Mouse (Mus musculus): ENCODE data around the gene Arhgap29.

Arhgap29 gene

GRCm38 (mm10) chr3:122012464-122012863 lies 60.1 kb downstream of the Arhgap29 start:
- no peak for DNase-seq (ENCODE audit: low spot score)

GRCm38 (mm10) chr3:122018421-122018820 lies 66.1 kb downstream of the Arhgap29 start:
- DNase-seq (ENCODE audit: low spot score) = no peak

GRCm38 (mm10) chr3:122019159-122019558 lies 66.8 kb downstream of the Arhgap29 start:
- DNase-seq (ENCODE audit: low spot score) = no peak

GRCm38 (mm10) chr3:122021029-122021652 lies 68.8 kb downstream of the Arhgap29 start:
- DNase-seq (ENCODE audit: low spot score) = no peak

GRCm38 (mm10) chr3:122022355-122022754 lies 70.0 kb downstream of the Arhgap29 start:
- no peak for DNase-seq (ENCODE audit: low spot score)

GRCm38 (mm10) chr3:122026676-122027075 lies 74.3 kb downstream of the Arhgap29 start:
- no peak for DNase-seq (ENCODE audit: low spot score)

- peak; percentile 81 for DNase-seq (ENCODE audit: low spot score)
These were observed 75.4 kb downstream of the Arhgap29 start for GRCm38 (mm10) chr3:122027776-122028175.

GRCm38 (mm10) chr3:122033248-122033837 lies 81.0 kb downstream of the Arhgap29 start:
- no peak for DNase-seq (ENCODE audit: low spot score)

GRCm38 (mm10) chr3:122034240-122034639 lies 81.9 kb downstream of the Arhgap29 start:
- no peak for DNase-seq (ENCODE audit: low spot score)

- no peak for DNase-seq (ENCODE audit: low spot score)
These were observed 82.8 kb downstream of the Arhgap29 start for GRCm38 (mm10) chr3:122035092-122035491.

- no peak for DNase-seq (ENCODE audit: low spot score)
These were observed 88.2 kb downstream of the Arhgap29 start for GRCm38 (mm10) chr3:122040522-122040921.

- no peak for DNase-seq (ENCODE audit: low spot score)
These were observed 90.8 kb downstream of the Arhgap29 start for GRCm38 (mm10) chr3:122043102-122043501.

- DNase-seq (ENCODE audit: low spot score) = no peak
These were observed 91.6 kb downstream of the Arhgap29 start, which contains the start of gene Abca4 for GRCm38 (mm10) chr3:122043799-122044547. Gene Abca4 (plus strand): TSS chr3:122044443.

GRCm38 (mm10) chr3:122046187-122046620 lies 93.9 kb downstream of the Arhgap29 start:
- DNase-seq (ENCODE audit: low spot score) = no peak

- no peak for DNase-seq (ENCODE audit: low spot score)
These were observed 95.1 kb downstream of the Arhgap29 start for GRCm38 (mm10) chr3:122047402-122047801.

- DNase-seq (ENCODE audit: low spot score) = peak; percentile 38
These were observed 95.8 kb downstream of the Arhgap29 start for GRCm38 (mm10) chr3:122047921-122048861.

- DNase-seq (ENCODE audit: low spot score) = no peak
These were observed 96.8 kb downstream of the Arhgap29 start for GRCm38 (mm10) chr3:122049158-122049557.

- no peak for DNase-seq (ENCODE audit: low spot score)
These were observed 106.3 kb downstream of the Arhgap29 start for GRCm38 (mm10) chr3:122058439-122059198.

- no peak for DNase-seq (ENCODE audit: low spot score)
These were observed 110.2 kb downstream of the Arhgap29 start for GRCm38 (mm10) chr3:122062586-122062985.

GRCm38 (mm10) chr3:122064556-122065410 lies 112.4 kb downstream of the Arhgap29 start:
- DNase-seq (ENCODE audit: low spot score) = no peak

Data from testis, postnatal 14 days (tissue).